Mouse (Mus musculus) erythroblast, embryonic 14.5 days (primary cell): Measurements from ENCODE around the gene Tmem254a.
"Not testable (repeated sequence)": the region's sequence is repeated elsewhere in the genome, so short reads cannot be mapped to it uniquely, and the experiment has no call there.

Experiments
- GATA1 ChIP-seq: IDR thresholded peaks from 2 replicates; pipeline ENCODE4 v1.6.1; 2012; ENCODE audit warnings: low read length, inconsistent platforms, mixed read lengths
- TAL1 ChIP-seq: IDR thresholded peaks from 3 replicates; pipeline ENCODE4 v1.6.1; 2012; ENCODE audit warnings: low read length, inconsistent platforms, mixed read lengths

DNA sequence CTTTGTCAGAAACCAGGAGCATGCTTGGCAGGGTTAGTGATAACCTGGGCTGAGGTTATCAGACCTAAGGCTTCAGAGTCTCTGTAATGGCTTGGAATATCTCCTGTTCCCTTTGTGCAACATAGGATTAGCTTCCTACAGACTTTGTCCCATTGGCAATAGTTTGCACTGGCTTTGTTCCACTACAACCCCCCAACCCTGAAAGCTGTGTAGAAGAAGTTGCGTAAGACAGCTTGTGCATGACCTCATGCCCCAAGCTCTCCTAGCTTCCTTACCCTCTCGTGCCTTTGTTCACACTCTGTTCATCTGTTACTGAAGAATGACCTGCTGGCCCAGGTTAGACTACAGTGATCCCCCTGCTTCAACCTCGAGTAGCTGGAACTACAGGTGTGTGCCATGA lies 30.4 kb upstream of the Tmem254a start:
- TF ChIP-seq TAL1, GATA1: not testable (repeated sequence)
